Mouse (Mus musculus): ENCODE data around the gene Angel1. TPM values are rescaled to one million over a fixed set of nuclear protein-coding genes. Genes with fewer than 3 reads are reported as not detected.

Gene Angel1
- polyA plus RNA-seq, 1 experiment from 2014 or later = 8.4 TPM

GRCm38 (mm10) chr12:86699965-86700926 is 26.0 kb downstream of the Angel1 start:
- no peaks in the 10 kb centered on the region for H3K27me3 ChIP-seq (ENCODE audit: control insufficient read depth, insufficient read depth, low read length)
- ATAC-seq (ENCODE audit: low FRiP score) (peak; percentile 73), DNase-seq (ENCODE audit: low spot score) (peak; percentile 52)
- 33% methylated on average over 19 of the region's 19 CpGs for WGBS
- H3K9me3 ChIP-seq (ENCODE audit: control insufficient read depth, low read length) = no peaks in the 10 kb centered on the region
- peak overlapping the region; percentile 86 for H3K27ac ChIP-seq (ENCODE audit: low read depth, low read length)
- no peaks in the 10 kb centered on the region; the same call in 1 of the 2 replicates for H3K36me3 ChIP-seq (ENCODE audit: control insufficient read depth, insufficient read depth, low read length)
- peak overlapping the region; percentile 3; the same call in 1 of the 2 replicates for H3K4me3 ChIP-seq (ENCODE audit: low read depth, low read length)
- peaks cover 7% of the 10 kb centered on the region; the same call in 1 of the 2 replicates for H3K4me1 ChIP-seq (replicated peaks; ENCODE audit: control insufficient read depth, insufficient read depth, low read length)
- H3K9ac ChIP-seq (ENCODE audit: low read depth, low read length) = no peak overlapping the region
- 0 out of 2 replicates have a peak overlapping the region, but pooled peaks have one; percentile 15 for H3K4me2 ChIP-seq (replicated peaks; ENCODE audit: low read depth, low read length)

- H3K27me3 ChIP-seq (ENCODE audit: control insufficient read depth, insufficient read depth, low read length) = no peaks in the 10 kb centered on the region
- H3K36me3 ChIP-seq (ENCODE audit: control insufficient read depth, insufficient read depth, low read length) = no peaks in the 10 kb centered on the region; the same call in 1 of the 2 replicates
- no peak overlapping the region for H3K4me2 ChIP-seq (replicated peaks; ENCODE audit: low read depth, low read length)
- H3K9me3 ChIP-seq (ENCODE audit: control insufficient read depth, low read length) = no peaks in the 10 kb centered on the region
- peaks cover 7% of the 10 kb centered on the region; the same call in 1 of the 2 replicates for H3K4me1 ChIP-seq (replicated peaks; ENCODE audit: control insufficient read depth, insufficient read depth, low read length)
- no peak for ATAC-seq (ENCODE audit: low FRiP score)
- peak overlapping the region; percentile 86; the same call in 1 of the 2 replicates for H3K27ac ChIP-seq (ENCODE audit: low read depth, low read length)
- DNase-seq (ENCODE audit: low spot score) = no peak
- H3K9ac ChIP-seq (ENCODE audit: low read depth, low read length) = no peak overlapping the region
- no peak overlapping the region for H3K4me3 ChIP-seq (ENCODE audit: low read depth, low read length)
Measured at GRCm38 (mm10) chr12:86698537-86698936, 27.7 kb downstream of the Angel1 start.

- H3K27ac ChIP-seq (ENCODE audit: low read depth, low read length) = no peak overlapping the region
- DNase-seq (ENCODE audit: low spot score) (peak; percentile 36), ATAC-seq (ENCODE audit: low FRiP score) (peak; percentile 33; the same call in 1 of the 2 replicates)
- no peak overlapping the region for H3K4me3 ChIP-seq (ENCODE audit: low read depth, low read length)
- H3K4me1 ChIP-seq (replicated peaks; ENCODE audit: control insufficient read depth, insufficient read depth, low read length) = peaks cover 7% of the 10 kb centered on the region; the same call in 1 of the 2 replicates
- H3K9ac ChIP-seq (ENCODE audit: low read depth, low read length) = no peak overlapping the region
- no peaks in the 10 kb centered on the region; the same call in 1 of the 2 replicates for H3K36me3 ChIP-seq (ENCODE audit: control insufficient read depth, insufficient read depth, low read length)
- no peak overlapping the region for H3K4me2 ChIP-seq (replicated peaks; ENCODE audit: low read depth, low read length)
- no peaks in the 10 kb centered on the region for H3K27me3 ChIP-seq (ENCODE audit: control insufficient read depth, insufficient read depth, low read length)
- WGBS = 54% methylated on average over 2 of the region's 2 CpGs
- H3K9me3 ChIP-seq (ENCODE audit: control insufficient read depth, low read length) = no peaks in the 10 kb centered on the region
Measured at GRCm38 (mm10) chr12:86697996-86698395, 28.3 kb downstream of the Angel1 start.

- ATAC-seq (ENCODE audit: low FRiP score) (no peak), DNase-seq (ENCODE audit: low spot score) (no peak)
- Histone ChIP-seq H3K9me3 (ENCODE audit: control insufficient read depth, low read length) (no peaks in the 10 kb centered on the region), H3K27ac (ENCODE audit: low read depth, low read length) (no peak overlapping the region), H3K4me2 (replicated peaks; ENCODE audit: low read depth, low read length) (no peak overlapping the region), H3K4me1 (replicated peaks; ENCODE audit: control insufficient read depth, insufficient read depth, low read length) (no peaks in the 10 kb centered on the region), H3K36me3 (ENCODE audit: control insufficient read depth, insufficient read depth, low read length) (no peaks in the 10 kb centered on the region; the same call in 1 of the 2 replicates), H3K27me3 (ENCODE audit: control insufficient read depth, insufficient read depth, low read length) (no peaks in the 10 kb centered on the region), H3K4me3 (ENCODE audit: low read depth, low read length) (no peak overlapping the region), H3K9ac (ENCODE audit: low read depth, low read length) (no peak overlapping the region)
- WGBS = 86% methylated on average over 1 of the region's 1 CpGs
Measured at GRCm38 (mm10) chr12:86694441-86694840, 31.8 kb downstream of the Angel1 start.

GRCm38 (mm10) chr12:86693389-86693788 is 32.9 kb downstream of the Angel1 start:
- Histone ChIP-seq H3K36me3 (ENCODE audit: control insufficient read depth, insufficient read depth, low read length) (no peaks in the 10 kb centered on the region; the same call in 1 of the 2 replicates), H3K9me3 (ENCODE audit: control insufficient read depth, low read length) (no peaks in the 10 kb centered on the region), H3K4me1 (replicated peaks; ENCODE audit: control insufficient read depth, insufficient read depth, low read length) (no peaks in the 10 kb centered on the region), H3K27me3 (ENCODE audit: control insufficient read depth, insufficient read depth, low read length) (no peaks in the 10 kb centered on the region), H3K9ac (ENCODE audit: low read depth, low read length) (no peak overlapping the region), H3K4me3 (ENCODE audit: low read depth, low read length) (no peak overlapping the region), H3K4me2 (replicated peaks; ENCODE audit: low read depth, low read length) (no peak overlapping the region), H3K27ac (ENCODE audit: low read depth, low read length) (no peak overlapping the region)
- no peak for DNase-seq (ENCODE audit: low spot score)
- ATAC-seq (ENCODE audit: low FRiP score) = no peak

- H3K36me3 ChIP-seq (ENCODE audit: control insufficient read depth, insufficient read depth, low read length) = no peaks in the 10 kb centered on the region; the same call in 1 of the 2 replicates
- no peak overlapping the region for H3K27ac ChIP-seq (ENCODE audit: low read depth, low read length)
- no peaks in the 10 kb centered on the region for H3K9me3 ChIP-seq (ENCODE audit: control insufficient read depth, low read length)
- WGBS = 82% methylated on average over 5 of the region's 5 CpGs
- no peaks in the 10 kb centered on the region for H3K4me1 ChIP-seq (replicated peaks; ENCODE audit: control insufficient read depth, insufficient read depth, low read length)
- H3K4me3 ChIP-seq (ENCODE audit: low read depth, low read length) = no peak overlapping the region
- ATAC-seq (ENCODE audit: low FRiP score) = no peak
- no peaks in the 10 kb centered on the region for H3K27me3 ChIP-seq (ENCODE audit: control insufficient read depth, insufficient read depth, low read length)
- DNase-seq (ENCODE audit: low spot score) = no peak
- H3K4me2 ChIP-seq (replicated peaks; ENCODE audit: low read depth, low read length) = no peak overlapping the region
- H3K9ac ChIP-seq (ENCODE audit: low read depth, low read length) = no peak overlapping the region
Measured at GRCm38 (mm10) chr12:86692471-86693356, 33.5 kb downstream of the Angel1 start.

GRCm38 (mm10) chr12:86690700-86691485 is 35.4 kb downstream of the Angel1 start:
- H3K36me3 ChIP-seq (ENCODE audit: control insufficient read depth, insufficient read depth, low read length) = peaks cover 9% of the 10 kb centered on the region
- DNase-seq (ENCODE audit: low spot score) = no peak

GRCm38 (mm10) chr12:86688917-86689316 is 37.3 kb downstream of the Angel1 start:
- 95% methylated on average over 27 of the region's 27 CpGs for WGBS
- H3K4me2 ChIP-seq (replicated peaks; ENCODE audit: low read depth, low read length) = no peak overlapping the region
- DNase-seq (ENCODE audit: low spot score) (no peak), ATAC-seq (ENCODE audit: low FRiP score) (no peak)
- no peaks in the 10 kb centered on the region for H3K9me3 ChIP-seq (ENCODE audit: control insufficient read depth, low read length)
- peaks cover 9% of the 10 kb centered on the region; the same call in 1 of the 2 replicates for H3K36me3 ChIP-seq (ENCODE audit: control insufficient read depth, insufficient read depth, low read length)
- no peaks in the 10 kb centered on the region for H3K4me1 ChIP-seq (replicated peaks; ENCODE audit: control insufficient read depth, insufficient read depth, low read length)
- no peak overlapping the region for H3K9ac ChIP-seq (ENCODE audit: low read depth, low read length)
- H3K27ac ChIP-seq (ENCODE audit: low read depth, low read length) = no peak overlapping the region
- H3K27me3 ChIP-seq (ENCODE audit: control insufficient read depth, insufficient read depth, low read length) = no peaks in the 10 kb centered on the region
- no peak overlapping the region for H3K4me3 ChIP-seq (ENCODE audit: low read depth, low read length)

More at GRCm38 (mm10) chr12:86690700-86691485, 35.4 kb downstream of the Angel1 start:
- ATAC-seq (ENCODE audit: low FRiP score) = no peak
- Histone ChIP-seq H3K4me3 (ENCODE audit: low read depth, low read length) (no peak overlapping the region), H3K27me3 (ENCODE audit: control insufficient read depth, insufficient read depth, low read length) (no peaks in the 10 kb centered on the region), H3K9me3 (ENCODE audit: control insufficient read depth, low read length) (no peaks in the 10 kb centered on the region), H3K9ac (ENCODE audit: low read depth, low read length) (no peak overlapping the region), H3K27ac (ENCODE audit: low read depth, low read length) (no peak overlapping the region), H3K4me1 (replicated peaks; ENCODE audit: control insufficient read depth, insufficient read depth, low read length) (no peaks in the 10 kb centered on the region), H3K4me2 (replicated peaks; ENCODE audit: low read depth, low read length) (no peak overlapping the region)
- 89% methylated on average over 12 of the region's 12 CpGs for WGBS

Measured in hindbrain, embryonic 11.5 days (tissue).